In genomic region chr7:70280643-70281380, GRCm38 (mm10) we compare ENCODE assay signal across 7 mouse cellular contexts.
DNase-seq lines count a peak whose midpoint lies in the region; ATAC-seq and TF ChIP-seq lines count a peak whose summit lies in the region.

No protein-coding gene starts in this region.

- TF ChIP-seq CTCF in hindbrain, postnatal 0 days (IDR thresholded peaks at IDR 0.05; ENCODE audit: low read depth): no peak

- H3K9me3 ChIP-seq in embryonic facial prominence, embryonic 11.5 days (replicated peaks; ENCODE audit: control insufficient read depth, low read length): no peaks in the 10 kb centered on the region
- H3K9me3 ChIP-seq in hindbrain, postnatal 0 days (ENCODE audit: low read length): no peaks in the 10 kb centered on the region
- H3K9me3 ChIP-seq in lung, embryonic 16.5 days (ENCODE audit: control insufficient read depth, low read length): no peaks in the 10 kb centered on the region

- peak; percentile 21 to 26 for DNase-seq in adrenal gland, postnatal 36 days
- peak; percentile 41 for DNase-seq in embryonic facial prominence, embryonic 11.5 days (ENCODE audit: low spot score)
- no peak for DNase-seq in hindbrain, postnatal 0 days (ENCODE audit: low spot score)
- DNase-seq in thymus, postnatal 0 days (ENCODE audit: low spot score): no peak
- no peak for DNase-seq in layer of hippocampus, adult 9-10 months (ENCODE audit: low spot score)
- DNase-seq in spleen, postnatal 36 days (ENCODE audit: low spot score in 2 of 2): no peak

- peaks cover 44% of the 10 kb centered on the region for H3K27me3 ChIP-seq in embryonic facial prominence, embryonic 11.5 days (ENCODE audit: control insufficient read depth, insufficient read depth, low read length)
- peaks cover 75% of the 10 kb centered on the region for H3K27me3 ChIP-seq in hindbrain, postnatal 0 days (ENCODE audit: insufficient read depth, low read length)
- H3K27me3 ChIP-seq in lung, embryonic 16.5 days (ENCODE audit: control insufficient read depth, insufficient read depth, low read depth, low read length): peaks cover 56% of the 10 kb centered on the region

- H3K4me3 ChIP-seq in embryonic facial prominence, embryonic 11.5 days (ENCODE audit: low read depth, low read length): peak overlapping the region; percentile 19
- peak overlapping the region; percentile 19 for H3K4me3 ChIP-seq in hindbrain, postnatal 0 days (ENCODE audit: low read length)
- peak overlapping the region; percentile 45 for H3K4me3 ChIP-seq in lung, embryonic 16.5 days (ENCODE audit: low read length)

- ATAC-seq in embryonic facial prominence, embryonic 11.5 days (replicated peaks; ENCODE audit: insufficient number of reproducible peaks, low FRiP score, low TSS enrichment, low read depth): no peak
- ATAC-seq in hindbrain, postnatal 0 days: no peak
- ATAC-seq in lung, embryonic 16.5 days (ENCODE audit: low read depth): peak; percentile 54

- H3K36me3 ChIP-seq in embryonic facial prominence, embryonic 11.5 days (replicated peaks; ENCODE audit: control insufficient read depth, insufficient read depth, low read depth, low read length): no peaks in the 10 kb centered on the region
- H3K36me3 ChIP-seq in hindbrain, postnatal 0 days (ENCODE audit: insufficient read depth, low read length): no peaks in the 10 kb centered on the region
- no peaks in the 10 kb centered on the region for H3K36me3 ChIP-seq in lung, embryonic 16.5 days (ENCODE audit: control insufficient read depth, insufficient read depth, low read length)

- no peak overlapping the region for H3K27ac ChIP-seq in embryonic facial prominence, embryonic 11.5 days (replicated peaks; ENCODE audit: low read depth, low read length)
- no peak overlapping the region for H3K27ac ChIP-seq in hindbrain, postnatal 0 days
- no peak overlapping the region for H3K27ac ChIP-seq in lung, embryonic 16.5 days (ENCODE audit: low read length)

- peaks cover 3% of the 10 kb centered on the region; the same call in 1 of the 2 replicates for H3K4me1 ChIP-seq in embryonic facial prominence, embryonic 11.5 days (ENCODE audit: control insufficient read depth, insufficient read depth, low read length)
- H3K4me1 ChIP-seq in hindbrain, postnatal 0 days (ENCODE audit: insufficient read depth, low read length): peaks cover 6% of the 10 kb centered on the region; the same call in 1 of the 2 replicates
- H3K4me1 ChIP-seq in lung, embryonic 16.5 days (replicated peaks; ENCODE audit: control insufficient read depth, insufficient read depth, low read length): peaks cover 13% of the 10 kb centered on the region

- peak overlapping the region; percentile 49 for H3K4me2 ChIP-seq in embryonic facial prominence, embryonic 11.5 days (ENCODE audit: low read depth, low read length)
- H3K4me2 ChIP-seq in hindbrain, postnatal 0 days (ENCODE audit: low read depth, low read length): peak overlapping the region; percentile 45
- H3K4me2 ChIP-seq in lung, embryonic 16.5 days (ENCODE audit: low read depth, low read length): peak overlapping the region; percentile 61

- under 1% methylated on average over 42 of the region's 42 CpGs for WGBS in embryonic facial prominence, embryonic 11.5 days
- 5% methylated on average over 42 of the region's 42 CpGs for WGBS in hindbrain, postnatal 0 days
- 3% methylated on average over 42 of the region's 42 CpGs for whole genome bisulfite sequencing in lung, embryonic 16.5 days

- peak overlapping the region; percentile 25; the same call in 1 of the 2 replicates for H3K9ac ChIP-seq in embryonic facial prominence, embryonic 11.5 days (replicated peaks; ENCODE audit: low read length)
- H3K9ac ChIP-seq in hindbrain, postnatal 0 days (replicated peaks; ENCODE audit: low read length): no peak overlapping the region
- peak overlapping the region; percentile 47; the same call in 1 of the 2 replicates for H3K9ac ChIP-seq in lung, embryonic 16.5 days (ENCODE audit: low read length)

Comparison
In these comparisons a context has a peak if more than half of its experiments do, and no peak if none do; other contexts are left out.
1. DNase-seq: peak in adrenal gland, postnatal 36 days (2 of 2) and embryonic facial prominence, embryonic 11.5 days (single experiment); none in hindbrain, postnatal 0 days (single experiment), thymus, postnatal 0 days (single experiment), layer of hippocampus, adult 9-10 months (single experiment) and spleen, postnatal 36 days (0 of 2).
2. Peak in every context shown above with its lines, with median percentiles within 50 percentile points of each other: H3K4me2 ChIP-seq and H3K4me3 ChIP-seq.